Comparison of ENCODE assay signal across 8 mouse cellular contexts in genomic region chrX:94212264-94212596, GRCm38 (mm10). TPM values are rescaled to one million over a fixed set of nuclear protein-coding genes. Genes with fewer than 3 reads are reported as not detected.
A peak's percentile ranks its signal among the peaks of the same experiment; 100 is the strongest.
DNase-seq lines count a peak whose midpoint lies in the region; ATAC-seq and TF ChIP-seq lines count a peak whose summit lies in the region.

No protein-coding gene starts in this region.

- H3K27ac ChIP-seq in heart, embryonic 11.5 days (ENCODE audit: low read depth, low read length), result peak overlapping the region; percentile 70; the same call in 1 of the 2 replicates
- peak overlapping the region; percentile 78 for H3K27ac ChIP-seq in forebrain, embryonic 16.5 days (ENCODE audit: low read length)
- peak overlapping the region; percentile 88 for H3K27ac ChIP-seq in macrophage

- WGBS in heart, embryonic 11.5 days (ENCODE audit: insufficient replicate concordance), result under 1% methylated on average over 12 of the region's 12 CpGs
- WGBS in forebrain, embryonic 16.5 days, result 0% methylated on average over 12 of the region's 12 CpGs
- 0% methylated on average over 12 of the region's 12 CpGs for WGBS in macrophage (ENCODE audit: missing documents)

- H3K4me1 ChIP-seq in heart, embryonic 11.5 days (ENCODE audit: control insufficient read depth, insufficient read depth, low read length), result no peaks in the 10 kb centered on the region
- H3K4me1 ChIP-seq in E14TG2a.4 (replicated peaks; ENCODE audit: low read depth, low read length), result peaks cover 18% of the 10 kb centered on the region; the same call in 1 of the 2 replicates
- H3K4me1 ChIP-seq in forebrain, embryonic 16.5 days (replicated peaks; ENCODE audit: control insufficient read depth, insufficient read depth, low read length), result no peaks in the 10 kb centered on the region; the same call in 1 of the 2 replicates

- H3K9ac ChIP-seq in heart, embryonic 11.5 days (ENCODE audit: low read depth, low read length), result peak overlapping the region; percentile 85
- peak overlapping the region; percentile 82 for H3K9ac ChIP-seq in forebrain, embryonic 16.5 days (replicated peaks; ENCODE audit: low read depth, low read length)

- H3K9me3 ChIP-seq in heart, embryonic 11.5 days (replicated peaks; ENCODE audit: control insufficient read depth, low read length), result no peaks in the 10 kb centered on the region
- H3K9me3 ChIP-seq in E14TG2a.4 (ENCODE audit: low read length), result no peaks in the 10 kb centered on the region
- no peaks in the 10 kb centered on the region for H3K9me3 ChIP-seq in forebrain, embryonic 16.5 days (ENCODE audit: control insufficient read depth, low read length)

- TF ChIP-seq CTCF in E14TG2a.4 (conservative IDR thresholded peaks at IDR 0.05; ENCODE audit: low read length), result no peak

- peaks cover 6% of the 10 kb centered on the region; the same call in 1 of the 2 replicates for H3K36me3 ChIP-seq in heart, embryonic 11.5 days (ENCODE audit: control insufficient read depth, insufficient read depth, low read length)
- H3K36me3 ChIP-seq in E14TG2a.4 (ENCODE audit: insufficient read depth, low read length) (peaks cover 39% of the 10 kb centered on the region), macrophage (ENCODE audit: inconsistent target) (peaks cover 24% of the 10 kb centered on the region)
- peaks cover 10% of the 10 kb centered on the region for H3K36me3 ChIP-seq in forebrain, embryonic 16.5 days (ENCODE audit: control insufficient read depth, insufficient read depth)

- H3K27me3 ChIP-seq in heart, embryonic 11.5 days (ENCODE audit: control insufficient read depth, insufficient read depth, low read length), result no peaks in the 10 kb centered on the region
- no peaks in the 10 kb centered on the region for H3K27me3 ChIP-seq in E14TG2a.4 (ENCODE audit: insufficient read depth, low read length)
- H3K27me3 ChIP-seq in forebrain, embryonic 16.5 days (replicated peaks; ENCODE audit: control insufficient read depth, insufficient read depth, low read length), result no peaks in the 10 kb centered on the region

- H3K79me2 ChIP-seq in macrophage (ENCODE audit: inconsistent target), result peaks cover 51% of the 10 kb centered on the region

- no peak for ATAC-seq in heart, embryonic 11.5 days (replicated peaks; ENCODE audit: insufficient number of reproducible peaks, low FRiP score, low TSS enrichment)
- ATAC-seq in forebrain, embryonic 16.5 days, result peak; percentile 68

- no peak for DNase-seq in heart, postnatal 4 days
- no peak for DNase-seq in ovary, postnatal 14 days (ENCODE audit: low spot score)
- no peak for DNase-seq in thymus, adult 18-20 months
- DNase-seq in layer of hippocampus, postnatal 25 days (ENCODE audit: extremely low spot score in 1 of 2, low spot score in 1 of 2), result no peak

- peak overlapping the region; percentile 74 for H3K4me2 ChIP-seq in heart, embryonic 11.5 days
- H3K4me2 ChIP-seq in forebrain, embryonic 16.5 days (ENCODE audit: low read length), result peak overlapping the region; percentile 69

- H3K4me3 ChIP-seq in heart, embryonic 11.5 days (ENCODE audit: low read depth, low read length), result peak overlapping the region; percentile 80
- H3K4me3 ChIP-seq in E14TG2a.4 (replicated peaks; ENCODE audit: low read length) (peak overlapping the region; percentile 92), macrophage (ENCODE audit: inconsistent target) (peak overlapping the region; percentile 99)
- H3K4me3 ChIP-seq in forebrain, embryonic 16.5 days (replicated peaks; ENCODE audit: low read length), result peak overlapping the region; percentile 87

RNA-seq across cellular contexts. Expression of gene Eif2s3x, which starts 0.4 kb away (rescaled TPM):
- 70.9 and 74.7 TPM in 2 replicates for polyA plus RNA-seq in heart, embryonic 11.5 days (2014; fragmentation: Nextera tagmentation; extraction: Ambion mirVana)
- total RNA-seq in heart, postnatal 4 days (2021), result 100 to 1,000 TPM; 130 to 205 TPM
- polyA plus RNA-seq in forebrain, embryonic 16.5 days (2015; fragmentation: Nextera tagmentation; extraction: Ambion mirVana), result 106 and 121 TPM in 2 replicates
- total RNA-seq in macrophage (2018; cell fraction: chromatin; rRNA removed), result 10 to 100 TPM; 16.6 to 37.3 (median 26.2) TPM
- total RNA-seq in macrophage (2018; cell fraction: cytosol; rRNA removed), result 100 to 1,000 TPM in 20 of 26 experiments, 10 to 100 TPM in 6; 83.6 to 141 (median 113) TPM
- 100 to 1,000 TPM in 2 of 26 experiments, 10 to 100 TPM in 24; 30.5 to 126 (median 55.9) TPM for total RNA-seq in macrophage (2018; cell fraction: nucleus; rRNA removed)
- polyA plus RNA-seq in macrophage (2018), result 98.9 to 165 TPM (median 134 TPM) in 3 replicates
- 100 to 1,000 TPM in 1 of 2 experiments, 10 to 100 TPM in 1; 99.8 to 162 TPM for total RNA-seq in layer of hippocampus, postnatal 25 days (2021)

RNA-seq across cellular contexts. Expression of gene Klhl15, which starts 22.2 kb away (rescaled TPM):
- 4.4 and 5.2 TPM in 2 replicates for polyA plus RNA-seq in heart, embryonic 11.5 days (2014; fragmentation: Nextera tagmentation; extraction: Ambion mirVana)
- 10 to 100 TPM; 11.3 to 12.0 TPM for total RNA-seq in heart, postnatal 4 days (2021)
- polyA plus RNA-seq in forebrain, embryonic 16.5 days (2015; fragmentation: Nextera tagmentation; extraction: Ambion mirVana), result 10.0 TPM in 2 replicates
- total RNA-seq in macrophage (2018; cell fraction: chromatin; rRNA removed), result 10 to 100 TPM in 17 of 26 experiments, 1 to 10 TPM in 9; 3.6 to 32.9 (median 15.4) TPM
- 10 to 100 TPM in 5 of 26 experiments, 1 to 10 TPM in 21; 5.1 to 12.1 (median 7.3) TPM for total RNA-seq in macrophage (2018; cell fraction: cytosol; rRNA removed)
- 10 to 100 TPM in 15 of 26 experiments, 1 to 10 TPM in 11; 4.0 to 30.8 (median 12.1) TPM for total RNA-seq in macrophage (2018; cell fraction: nucleus; rRNA removed)
- polyA plus RNA-seq in macrophage (2018), result 4.1 to 6.4 TPM (median 4.7 TPM) in 3 replicates
- total RNA-seq in layer of hippocampus, postnatal 25 days (2021), result 10 to 100 TPM; 27.2 to 32.4 TPM
